Mouse (Mus musculus) bone marrow macrophage, adult 2 months (primary cell): ENCODE measurements at regions not wholly inside any gene's neighbourhood (a gene's known extent, or its start where the extent isn't known, plus 50 kb on each side); places are given as distances from the start of the nearest gene placed in this dataset.

Source experiments
- CTCF ChIP-seq: IDR thresholded peaks from 2 replicates; pipeline ENCODE4 v1.5.1; 2012; ENCODE audit warnings: low read depth, mild to moderate bottlenecking, low read length, moderate library complexity
- POLR2A ChIP-seq: IDR thresholded peaks from 2 replicates; pipeline ENCODE4 v1.6.1; 2012; ENCODE audit warnings: mild to moderate bottlenecking, low read depth, low read length, borderline replicate concordance

DNA sequence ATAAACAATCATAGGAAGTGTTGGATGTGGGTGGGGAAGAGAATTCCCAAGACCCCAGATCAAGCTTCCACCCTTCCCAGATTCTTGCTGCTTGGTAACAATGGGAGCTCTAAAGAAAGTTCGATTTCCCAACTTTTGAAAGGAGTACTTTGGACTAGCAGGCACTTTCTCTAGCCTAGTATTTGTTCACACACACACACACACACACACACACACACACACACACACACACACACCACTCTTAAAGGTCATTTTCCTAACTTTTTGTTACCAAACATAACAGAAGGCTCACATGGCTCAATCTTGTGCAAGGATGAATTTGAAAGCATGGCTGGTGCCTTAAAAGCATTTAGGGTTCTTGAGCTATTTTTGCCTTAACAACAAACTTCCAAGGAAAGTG, 71.6 kb upstream of the Pgrmc2 start:
- no peak for TF ChIP-seq CTCF
- no peak for TF ChIP-seq POLR2A
